Mouse (Mus musculus) fat pad, adult 2 months (tissue): ENCODE data around the gene Ang6.
"Not testable (repeated sequence)": the region's sequence is repeated elsewhere in the genome, so short reads cannot be mapped to it uniquely, and the experiment has no call there.

Source experiments
- DNase-seq: peaks from one replicate; pipeline ENCODE4 v3.0.0-alpha.2; 2011; ENCODE audit warnings: low read depth, low spot score; ENCODE audit errors: extremely low read depth

Ang6 gene

GRCm38 (mm10) chr14:44002169-44002568 is at the start of gene Ang6:
TSS of gene Ang6 (minus strand) at chr14:44002269.
- DNase-seq = no peak

GRCm38 (mm10) chr14:44046567-44046966 is 44.5 kb upstream of the Ang6 start:
- DNase-seq = not testable (repeated sequence)

- not testable (repeated sequence) for DNase-seq
Measured at GRCm38 (mm10) chr14:44031828-44032227, 29.8 kb upstream of the Ang6 start.

- not testable (repeated sequence) for DNase-seq
Measured at GRCm38 (mm10) chr14:44009686-44010085, 7.6 kb upstream of the Ang6 start.

GRCm38 (mm10) chr14:44008021-44008420 is 6.0 kb upstream of the Ang6 start:
- DNase-seq = not testable (repeated sequence)

- no peak for DNase-seq
Measured at GRCm38 (mm10) chr14:44001600-44001999, 469 bp downstream of the Ang6 start.

GRCm38 (mm10) chr14:43998455-43999000 is 3.5 kb downstream of the Ang6 start:
- DNase-seq = not testable (repeated sequence)

- not testable (repeated sequence) for DNase-seq
Measured at GRCm38 (mm10) chr14:43987404-43987803, 14.7 kb downstream of the Ang6 start.

GRCm38 (mm10) chr14:43986147-43986546 is 15.9 kb downstream of the Ang6 start:
- no peak for DNase-seq

GRCm38 (mm10) chr14:43983897-43984296 is 18.2 kb downstream of the Ang6 start:
- DNase-seq = no peak

- DNase-seq = no peak
Measured at GRCm38 (mm10) chr14:43983454-43983853, 18.6 kb downstream of the Ang6 start.

- not testable (repeated sequence) for DNase-seq
Measured at GRCm38 (mm10) chr14:43956769-43957168, 45.3 kb downstream of the Ang6 start, which contains the start of gene Ang5. TSS of gene Ang5 (plus strand) at chr14:43957069.

- not testable (repeated sequence) for DNase-seq
Measured at GRCm38 (mm10) chr14:43955074-43955473, 47.0 kb downstream of the Ang6 start.

- DNase-seq = not testable (repeated sequence)
Measured at GRCm38 (mm10) chr14:43953382-43953781, 48.7 kb downstream of the Ang6 start.
